Mouse (Mus musculus) intestine, embryonic 14.5 days (tissue): ENCODE measurements around the gene Ppp1r9b. TPM values are rescaled to one million over a fixed set of nuclear protein-coding genes. Genes with fewer than 3 reads are reported as not detected.
A peak's percentile ranks its signal among the peaks of the same experiment; 100 is the strongest.

ENCODE experiments used
- ATAC-seq: fragments of 200-750 bp; cut with Nextera tagmentation; replicated peaks from 2 replicates; pipeline ENCODE4 v1.8.0; 2017; ENCODE audit warnings: low read depth, moderate number of reproducible peaks, moderate TSS enrichment, moderate library complexity; ENCODE audit not compliant: low FRiP score, low TSS enrichment
- DNase-seq: peaks from one replicate; pipeline ENCODE4 v3.0.0-alpha.2; 2018; ENCODE audit warnings: low spot score
- H3K27ac ChIP-seq: fragments of 300-500 bp; sonication (generic); 2 replicates; pipeline ENCODE4 v1.5.1; 2014; ENCODE audit warnings: low read depth, mild to moderate bottlenecking, control low read depth
- H3K27me3 ChIP-seq: fragments of 300-500 bp; sonication (generic); replicated peaks from 2 replicates; pipeline ENCODE4 v1.6.1; 2014; ENCODE audit warnings: low read length, control low read depth; ENCODE audit not compliant: control insufficient read depth, insufficient read depth
- H3K36me3 ChIP-seq: fragments of 300-500 bp; sonication (generic); 2 replicates; pipeline ENCODE4 v1.6.1; 2014; ENCODE audit warnings: low read length, control low read depth; ENCODE audit not compliant: control insufficient read depth, insufficient read depth
- H3K4me1 ChIP-seq: fragments of 300-500 bp; sonication (generic); replicated peaks from 2 replicates; pipeline ENCODE4 v1.6.1; 2014; ENCODE audit warnings: low read length, control low read depth, mixed read lengths; ENCODE audit not compliant: control insufficient read depth, insufficient read depth
- H3K4me2 ChIP-seq: fragments of 300-500 bp; sonication (generic); 2 replicates; pipeline ENCODE4 v1.6.1; 2014; ENCODE audit warnings: low read length
- H3K4me3 ChIP-seq: fragments of 300-500 bp; sonication (generic); 2 replicates; pipeline ENCODE4 v1.5.1; 2014; ENCODE audit warnings: low read depth, low read length, control low read depth, mixed read lengths
- H3K9ac ChIP-seq: fragments of 300-500 bp; sonication (generic); 2 replicates; pipeline ENCODE4 v1.6.1; 2014; ENCODE audit warnings: mild to moderate bottlenecking, low read length
- H3K9me3 ChIP-seq: fragments of 300-500 bp; sonication (generic); 2 replicates; pipeline ENCODE4 v1.6.1; 2016; ENCODE audit warnings: low read length, control low read depth; ENCODE audit not compliant: control insufficient read depth
- whole genome bisulfite sequencing: fragments of 180-500 bp; shearing (Covaris S2); extraction: QIAGEN DNeasy Blood & Tissue Kit; methylation state at CpG from one replicate; pipeline ENCODE4 v1.1.7; 2014; 5-methylcytosine and 5-hydroxymethylcytosine counted together
- polyA plus RNA-seq: library from polyadenylated mRNA; unstranded; fragments of >200 nt; fragmentation: Nextera tagmentation; extraction: Ambion mirVana; gene quantifications from 2 replicates; pipeline ENCODE4 v1.2.1, GENCODE M21; 2014

Ppp1r9b gene
- polyA plus RNA-seq, 1 experiment from 2014 or later = 11.9 TPM

DNA sequence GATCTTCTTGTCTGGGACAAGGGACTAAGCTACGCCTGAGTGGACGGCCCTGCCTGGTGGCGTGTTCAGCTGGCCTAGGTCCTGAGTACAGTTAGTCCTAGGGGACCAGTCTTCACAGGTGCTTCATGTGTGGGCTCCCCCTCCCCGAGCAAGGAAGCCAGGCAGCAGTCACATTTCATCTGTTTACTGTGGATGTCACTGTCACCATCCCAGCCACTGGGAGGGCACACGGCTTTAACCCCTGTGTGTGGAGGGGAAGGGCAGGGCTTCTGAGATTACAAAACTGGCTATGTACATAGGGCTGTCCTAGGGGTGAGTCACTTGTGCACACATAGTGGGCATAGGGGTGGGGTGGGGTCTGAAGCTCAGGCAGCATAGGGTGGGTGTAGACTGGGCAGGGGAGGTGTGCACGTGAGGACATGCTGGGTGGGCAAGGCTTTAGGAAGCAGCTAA, 35.3 kb downstream of the Ppp1r9b start:
- Histone ChIP-seq H3K4me1 (no peaks in the 10 kb centered on the region), H3K4me3 (no peak overlapping the region), H3K9me3 (no peaks in the 10 kb centered on the region), H3K27me3 (no peaks in the 10 kb centered on the region), H3K27ac (no peak overlapping the region), H3K36me3 (peaks cover 42% of the 10 kb centered on the region), H3K4me2 (no peak overlapping the region), H3K9ac (no peak overlapping the region)
- WGBS = 66% methylated on average over 6 of the region's 6 CpGs
- ATAC-seq (0 out of 2 replicates have a peak, but pooled peaks have one; percentile 32), DNase-seq (no peak)

GRCm38 (mm10) chr11:95026849-95027248, 36.0 kb downstream of the Ppp1r9b start:
- Histone ChIP-seq H3K4me3 (no peak overlapping the region), H3K27ac (no peak overlapping the region), H3K27me3 (no peaks in the 10 kb centered on the region), H3K9ac (no peak overlapping the region), H3K9me3 (no peaks in the 10 kb centered on the region), H3K4me2 (no peak overlapping the region), H3K36me3 (peaks cover 34% of the 10 kb centered on the region), H3K4me1 (no peaks in the 10 kb centered on the region)
- DNase-seq (no peak), ATAC-seq (no peak)
- WGBS = 81% methylated on average over 6 of the region's 6 CpGs

GRCm38 (mm10) chr11:95027850-95028470, 37.1 kb downstream of the Ppp1r9b start:
- H3K36me3 ChIP-seq = peaks cover 23% of the 10 kb centered on the region
- H3K27me3 ChIP-seq = no peaks in the 10 kb centered on the region
- 30% methylated on average over 13 of the region's 13 CpGs for WGBS
- no peak for ATAC-seq
- no peak for DNase-seq
- no peak overlapping the region for H3K4me2 ChIP-seq
- H3K4me3 ChIP-seq = no peak overlapping the region
- H3K9ac ChIP-seq = no peak overlapping the region
- no peaks in the 10 kb centered on the region for H3K9me3 ChIP-seq
- no peaks in the 10 kb centered on the region for H3K4me1 ChIP-seq
- H3K27ac ChIP-seq = no peak overlapping the region

- Histone ChIP-seq H3K27ac (no peak overlapping the region), H3K27me3 (no peaks in the 10 kb centered on the region), H3K9me3 (no peaks in the 10 kb centered on the region), H3K36me3 (peaks cover 8% of the 10 kb centered on the region; the same call in 1 of the 2 replicates), H3K4me3 (no peak overlapping the region), H3K9ac (no peak overlapping the region), H3K4me1 (0 out of 2 replicates have a peak, but pooled peaks cover 4% of the 10 kb centered on the region), H3K4me2 (no peak overlapping the region)
- ATAC-seq (no peak), DNase-seq (no peak)
- WGBS = 33% methylated on average over 6 of the region's 6 CpGs
Measured at GRCm38 (mm10) chr11:95032945-95033344, 42.1 kb downstream of the Ppp1r9b start.

- DNase-seq (no peak), ATAC-seq (no peak)
- Histone ChIP-seq H3K36me3 (peaks cover 8% of the 10 kb centered on the region; the same call in 1 of the 2 replicates), H3K27ac (no peak overlapping the region), H3K27me3 (no peaks in the 10 kb centered on the region), H3K9ac (no peak overlapping the region), H3K4me1 (0 out of 2 replicates have a peak, but pooled peaks cover 4% of the 10 kb centered on the region), H3K9me3 (no peaks in the 10 kb centered on the region), H3K4me2 (no peak overlapping the region), H3K4me3 (no peak overlapping the region)
- 54% methylated on average over 14 of the region's 14 CpGs for WGBS
Measured at GRCm38 (mm10) chr11:95033617-95034016, 42.8 kb downstream of the Ppp1r9b start.

DNA sequence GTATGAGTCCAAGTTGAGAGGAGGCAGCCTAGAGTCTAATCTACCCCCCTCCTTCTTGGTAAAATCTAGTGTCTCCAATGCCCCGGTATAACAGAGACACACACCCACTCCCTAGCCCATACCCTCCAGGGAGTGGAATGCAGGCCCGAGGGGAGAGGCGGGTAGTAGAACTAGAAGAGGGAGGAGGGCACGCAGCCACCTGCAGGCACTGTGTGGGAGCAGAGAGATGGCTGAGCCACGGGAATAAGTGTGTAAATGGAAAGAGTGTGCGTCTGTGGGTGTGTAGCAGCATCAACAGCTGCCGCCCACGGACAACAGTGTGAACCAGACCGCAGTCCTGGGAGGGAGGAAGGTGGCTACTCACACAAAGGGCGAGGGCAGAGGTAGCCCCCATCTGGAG, 44.1 kb downstream of the Ppp1r9b start:
- H3K4me1 ChIP-seq = peaks cover 4% of the 10 kb centered on the region; the same call in 1 of the 2 replicates
- H3K4me2 ChIP-seq = no peak overlapping the region
- H3K36me3 ChIP-seq = peaks cover 8% of the 10 kb centered on the region; the same call in 1 of the 2 replicates
- 66% methylated on average over 10 of the region's 10 CpGs for WGBS
- no peaks in the 10 kb centered on the region for H3K27me3 ChIP-seq
- no peak overlapping the region for H3K9ac ChIP-seq
- H3K27ac ChIP-seq = no peak overlapping the region
- H3K9me3 ChIP-seq = no peaks in the 10 kb centered on the region
- ATAC-seq = no peak
- DNase-seq = no peak
- no peak overlapping the region for H3K4me3 ChIP-seq

DNA sequence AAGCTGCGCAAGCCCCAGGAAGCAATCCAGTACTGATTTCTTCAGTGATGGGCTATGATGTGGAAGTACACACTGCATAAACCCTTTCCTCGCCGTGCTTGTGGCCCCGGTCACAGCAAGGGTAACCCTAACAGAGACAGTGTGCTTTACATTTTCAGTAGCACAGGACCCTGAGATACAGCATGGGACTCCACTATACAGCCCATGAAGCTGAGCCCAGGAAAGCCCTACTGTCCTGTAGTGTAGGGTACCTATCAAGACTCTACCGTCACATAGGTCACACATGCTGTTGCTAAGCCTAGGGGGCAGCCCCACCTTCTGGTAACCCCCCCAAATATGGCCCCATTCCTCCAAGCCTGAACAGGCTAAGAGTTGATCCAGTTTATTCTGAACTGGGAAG, 45.7 kb downstream of the Ppp1r9b start:
- no peak for ATAC-seq
- 97% methylated on average over 5 of the region's 5 CpGs for WGBS
- H3K36me3 ChIP-seq = peaks cover 8% of the 10 kb centered on the region; the same call in 1 of the 2 replicates
- peaks cover 12% of the 10 kb centered on the region for H3K4me1 ChIP-seq
- no peak overlapping the region for H3K27ac ChIP-seq
- no peak overlapping the region for H3K9ac ChIP-seq
- H3K4me2 ChIP-seq = no peak overlapping the region
- DNase-seq = no peak
- H3K4me3 ChIP-seq = no peak overlapping the region
- H3K9me3 ChIP-seq = no peaks in the 10 kb centered on the region
- H3K27me3 ChIP-seq = no peaks in the 10 kb centered on the region

DNA sequence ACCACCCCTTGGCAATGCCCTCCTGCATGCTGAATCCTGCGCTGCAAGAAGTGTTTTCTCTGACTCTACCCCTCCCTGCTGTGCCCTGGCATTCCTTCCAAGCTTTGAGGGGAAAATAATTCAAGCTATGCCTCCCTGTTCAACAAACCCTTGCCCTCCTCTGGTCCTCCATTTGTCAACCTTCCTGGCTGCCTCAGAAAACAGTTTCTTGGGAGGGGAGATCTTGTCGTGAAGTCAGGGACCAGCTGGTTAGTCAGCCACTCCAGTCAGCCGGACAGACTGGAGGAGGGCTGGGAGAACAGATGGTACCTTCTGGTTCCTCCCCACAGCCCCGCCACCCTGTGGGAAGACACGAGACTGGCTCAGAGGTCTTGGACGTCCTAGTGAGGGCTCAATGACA, 46.5 kb downstream of the Ppp1r9b start:
- Histone ChIP-seq H3K36me3 (peaks cover 8% of the 10 kb centered on the region; the same call in 1 of the 2 replicates), H3K9ac (no peak overlapping the region), H3K27ac (no peak overlapping the region), H3K9me3 (no peaks in the 10 kb centered on the region), H3K27me3 (no peaks in the 10 kb centered on the region), H3K4me3 (no peak overlapping the region), H3K4me2 (no peak overlapping the region), H3K4me1 (peaks cover 12% of the 10 kb centered on the region)
- DNase-seq (no peak), ATAC-seq (no peak)
- 52% methylated on average over 6 of the region's 6 CpGs for WGBS
